Mouse (Mus musculus): ENCODE data around the gene Hist1h4d. TPM values are rescaled to one million over a fixed set of nuclear protein-coding genes. Genes with fewer than 3 reads are reported as not detected.
A peak's percentile ranks its signal among the peaks of the same experiment; 100 is the strongest.

Gene Hist1h4d
- polyA plus RNA-seq, 2 experiments: 9.4 to 95.5 TPM

DNA sequence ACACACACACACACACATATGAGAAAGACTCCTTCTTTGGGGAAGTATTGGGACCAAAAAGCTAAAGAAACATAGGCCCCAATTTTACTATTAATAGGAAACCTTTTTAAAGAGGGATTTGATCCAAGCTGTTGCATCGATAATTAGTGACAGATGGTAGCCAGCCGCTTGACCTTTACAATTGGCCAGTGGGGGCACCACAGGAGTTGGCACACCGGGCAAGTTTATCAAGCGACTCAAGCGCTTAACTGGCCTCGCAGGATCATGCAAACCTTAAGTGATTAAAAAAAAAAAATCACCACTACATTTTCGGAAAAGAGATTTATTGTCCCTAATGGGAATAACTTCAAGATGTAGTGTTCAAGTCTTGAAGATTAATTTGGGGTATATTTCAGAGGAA, 11.2 kb downstream of the Hist1h4d start:
- no peak for TF ChIP-seq POLR2A (IDR thresholded peaks at IDR 0.05; ENCODE audit: borderline replicate concordance, extremely low read depth, insufficient read depth, insufficient read length)
- Histone ChIP-seq H3K9me3 (ENCODE audit: control insufficient read depth, low read length) (no peaks in the 10 kb centered on the region), H3K4me1 (ENCODE audit: control insufficient read depth, insufficient read depth, low read length) (peaks cover 8% of the 10 kb centered on the region; the same call in 1 of the 2 replicates), H3K27me3 (ENCODE audit: control insufficient read depth, insufficient read depth, low read length) (no peaks in the 10 kb centered on the region), H3K9ac (ENCODE audit: low read depth, low read length, severe bottlenecking) (no peak overlapping the region), H3K4me3 (replicated peaks; ENCODE audit: low read length) (no peak overlapping the region), H3K27ac (replicated peaks; ENCODE audit: low read depth, low read length) (peak overlapping the region; percentile 50; the same call in 1 of the 2 replicates), H3K4me2 (replicated peaks; ENCODE audit: low read depth, low read length, severe bottlenecking) (no peak overlapping the region), H3K36me3 (ENCODE audit: control insufficient read depth, insufficient read depth, low read length) (no peaks in the 10 kb centered on the region)
- ATAC-seq (ENCODE audit: low FRiP score, low read depth): no peak
- no peak for DNase-seq (ENCODE audit: low spot score)
- 38% methylated on average over 7 of the region's 7 CpGs for WGBS

DNA sequence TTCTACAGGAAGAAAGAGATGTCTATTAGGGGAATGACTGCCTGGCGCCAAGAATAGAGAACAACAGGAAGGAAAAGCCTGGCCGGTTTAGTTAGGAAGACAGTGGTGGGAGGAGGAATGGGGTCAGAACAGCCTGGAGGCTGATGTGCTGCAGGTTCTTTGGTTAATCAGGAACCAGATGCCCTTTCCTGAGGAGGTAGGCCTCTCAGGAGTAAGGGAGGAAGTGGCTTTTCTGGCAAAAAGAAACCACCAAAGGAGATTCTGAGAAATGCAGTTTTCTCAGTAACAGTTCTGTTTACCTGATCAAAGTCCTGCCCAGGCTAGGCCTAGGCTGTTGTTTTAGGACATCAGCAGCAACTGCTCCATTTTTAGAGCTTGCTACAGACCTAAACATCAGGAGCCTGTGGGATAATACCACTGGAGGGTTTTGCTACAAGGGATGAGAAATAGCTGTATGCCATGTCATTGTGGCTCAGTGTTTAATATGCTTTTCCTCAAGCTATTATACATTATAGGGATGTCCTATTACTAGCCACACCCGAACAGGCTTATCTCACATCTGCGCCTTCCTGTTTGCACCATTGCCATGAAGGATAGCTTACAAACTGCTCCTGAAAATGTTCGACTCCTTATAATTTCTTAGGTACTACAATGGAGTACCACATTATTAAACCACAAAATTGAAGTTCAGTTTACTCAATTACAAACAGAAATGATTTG, 11.8 kb downstream of the Hist1h4d start:
- Histone ChIP-seq H3K9ac (ENCODE audit: low read depth, low read length, severe bottlenecking) (no peak overlapping the region), H3K9me3 (ENCODE audit: control insufficient read depth, low read length) (no peaks in the 10 kb centered on the region), H3K4me2 (replicated peaks; ENCODE audit: low read depth, low read length, severe bottlenecking) (no peak overlapping the region), H3K27ac (replicated peaks; ENCODE audit: low read depth, low read length) (peak overlapping the region; percentile 50), H3K4me1 (ENCODE audit: control insufficient read depth, insufficient read depth, low read length) (peaks cover 8% of the 10 kb centered on the region; the same call in 1 of the 2 replicates), H3K27me3 (ENCODE audit: control insufficient read depth, insufficient read depth, low read length) (no peaks in the 10 kb centered on the region), H3K36me3 (ENCODE audit: control insufficient read depth, insufficient read depth, low read length) (no peaks in the 10 kb centered on the region), H3K4me3 (replicated peaks; ENCODE audit: low read length) (no peak overlapping the region)
- no peak for TF ChIP-seq POLR2A (IDR thresholded peaks at IDR 0.05; ENCODE audit: borderline replicate concordance, extremely low read depth, insufficient read depth, insufficient read length)
- no peak for ATAC-seq (ENCODE audit: low FRiP score, low read depth)
- WGBS: 61% methylated on average over 5 of the region's 5 CpGs
- no peak for DNase-seq (ENCODE audit: low spot score)

DNA sequence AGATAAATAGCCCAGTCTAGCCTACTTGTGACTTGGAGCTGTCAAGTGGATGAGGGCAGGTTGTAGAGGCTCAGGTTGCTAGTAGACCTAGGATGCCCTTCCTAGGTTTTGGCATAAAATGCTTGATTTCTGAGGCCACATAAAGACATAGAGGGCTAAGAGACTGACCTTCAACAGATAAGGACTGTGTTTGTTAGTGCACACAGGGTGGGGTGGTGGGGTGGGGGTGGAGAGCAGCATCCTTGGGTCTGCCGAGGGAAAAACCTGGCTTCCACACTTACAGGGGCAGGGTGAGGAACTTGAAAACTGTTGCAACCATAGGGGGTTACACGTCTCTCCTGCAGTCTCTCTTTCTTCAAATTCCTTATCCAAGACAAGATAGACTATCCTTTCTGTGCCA, 13.8 kb downstream of the Hist1h4d start:
- Histone ChIP-seq H3K27me3 (ENCODE audit: control insufficient read depth, insufficient read depth, low read length) (no peaks in the 10 kb centered on the region), H3K4me2 (replicated peaks; ENCODE audit: low read depth, low read length, severe bottlenecking) (no peak overlapping the region), H3K9me3 (ENCODE audit: control insufficient read depth, low read length) (no peaks in the 10 kb centered on the region), H3K9ac (ENCODE audit: low read depth, low read length, severe bottlenecking) (no peak overlapping the region), H3K27ac (replicated peaks; ENCODE audit: low read depth, low read length) (no peak overlapping the region), H3K4me1 (ENCODE audit: control insufficient read depth, insufficient read depth, low read length) (peaks cover 8% of the 10 kb centered on the region; the same call in 1 of the 2 replicates), H3K36me3 (ENCODE audit: control insufficient read depth, insufficient read depth, low read length) (no peaks in the 10 kb centered on the region), H3K4me3 (replicated peaks; ENCODE audit: low read length) (no peak overlapping the region)
- TF ChIP-seq POLR2A (IDR thresholded peaks at IDR 0.05; ENCODE audit: borderline replicate concordance, extremely low read depth, insufficient read depth, insufficient read length): no peak
- no peak for ATAC-seq (ENCODE audit: low FRiP score, low read depth)
- DNase-seq (ENCODE audit: low spot score): no peak
- 78% methylated on average over 2 of the region's 2 CpGs for WGBS

DNA sequence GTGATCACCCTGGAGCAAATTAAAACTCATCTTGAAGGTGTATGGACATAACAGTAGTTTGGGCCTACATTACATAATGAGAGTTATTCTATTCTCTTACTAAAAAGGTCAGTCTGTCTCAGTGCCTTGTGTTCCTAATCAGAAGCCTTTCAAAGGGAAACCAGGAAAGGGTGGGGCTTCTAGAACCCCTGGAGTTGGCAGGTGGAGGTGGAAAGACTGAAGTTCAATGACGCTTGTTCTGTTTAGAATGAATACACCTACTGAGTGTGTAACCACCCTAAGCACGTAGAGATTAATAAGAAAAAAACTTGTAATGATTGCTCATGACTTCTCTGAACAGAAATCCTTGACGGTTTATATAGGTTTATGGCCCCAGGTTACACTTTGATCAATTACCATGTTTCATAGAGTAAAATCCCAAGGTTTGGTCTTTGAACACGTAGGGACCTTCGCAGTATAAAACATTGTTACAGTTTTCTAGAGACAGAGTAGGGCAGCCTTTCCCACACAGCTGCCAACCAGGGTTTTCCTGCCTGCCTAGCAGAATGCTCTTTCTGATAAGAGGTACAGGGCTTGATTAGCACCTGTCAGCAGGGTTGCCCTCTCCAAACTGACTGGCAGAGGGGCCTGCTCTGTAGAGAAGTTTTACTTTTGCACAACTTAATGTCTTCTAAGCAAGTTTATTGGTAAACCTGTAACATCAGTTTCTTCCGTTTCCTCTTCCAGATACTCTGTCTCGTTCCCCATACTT, 14.4 kb downstream of the Hist1h4d start:
- Histone ChIP-seq H3K36me3 (ENCODE audit: control insufficient read depth, insufficient read depth, low read length) (no peaks in the 10 kb centered on the region), H3K4me2 (replicated peaks; ENCODE audit: low read depth, low read length, severe bottlenecking) (no peak overlapping the region), H3K4me3 (replicated peaks; ENCODE audit: low read length) (no peak overlapping the region), H3K27me3 (ENCODE audit: control insufficient read depth, insufficient read depth, low read length) (no peaks in the 10 kb centered on the region), H3K9me3 (ENCODE audit: control insufficient read depth, low read length) (no peaks in the 10 kb centered on the region), H3K4me1 (ENCODE audit: control insufficient read depth, insufficient read depth, low read length) (peaks cover 8% of the 10 kb centered on the region; the same call in 1 of the 2 replicates), H3K9ac (ENCODE audit: low read depth, low read length, severe bottlenecking) (no peak overlapping the region), H3K27ac (replicated peaks; ENCODE audit: low read depth, low read length) (no peak overlapping the region)
- DNase-seq (ENCODE audit: low spot score): no peak
- ATAC-seq (ENCODE audit: low FRiP score, low read depth): no peak
- WGBS: 72% methylated on average over 7 of the region's 7 CpGs
- TF ChIP-seq POLR2A (IDR thresholded peaks at IDR 0.05; ENCODE audit: borderline replicate concordance, extremely low read depth, insufficient read depth, insufficient read length): no peak

DNA sequence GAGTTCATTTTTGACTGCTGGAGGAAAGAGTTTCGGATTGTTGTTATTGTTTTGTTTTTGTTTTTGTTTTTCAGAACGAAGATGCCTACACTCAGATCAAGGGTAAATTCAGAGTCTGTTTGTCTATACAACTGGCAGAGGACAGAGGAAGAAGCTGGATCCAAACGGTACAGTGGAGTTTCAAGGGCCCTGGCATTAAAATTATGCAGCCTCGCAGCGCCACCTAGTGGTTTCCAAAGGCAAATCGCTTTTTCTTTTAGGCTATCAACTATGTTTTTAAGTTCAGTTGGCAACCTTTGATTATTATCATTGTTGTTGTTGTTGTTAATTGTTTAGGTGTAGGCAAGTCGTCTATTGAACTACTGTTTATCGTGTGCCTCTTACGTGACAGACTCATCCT, 16.6 kb downstream of the Hist1h4d start:
- H3K36me3 ChIP-seq (ENCODE audit: control insufficient read depth, insufficient read depth, low read length): no peaks in the 10 kb centered on the region
- H3K4me2 ChIP-seq (replicated peaks; ENCODE audit: low read depth, low read length, severe bottlenecking): no peak overlapping the region
- no peaks in the 10 kb centered on the region for H3K27me3 ChIP-seq (ENCODE audit: control insufficient read depth, insufficient read depth, low read length)
- no peaks in the 10 kb centered on the region for H3K9me3 ChIP-seq (ENCODE audit: control insufficient read depth, low read length)
- no peak overlapping the region for H3K9ac ChIP-seq (ENCODE audit: low read depth, low read length, severe bottlenecking)
- H3K4me1 ChIP-seq (ENCODE audit: control insufficient read depth, insufficient read depth, low read length): peaks cover 4% of the 10 kb centered on the region; the same call in 1 of the 2 replicates
- H3K27ac ChIP-seq (replicated peaks; ENCODE audit: low read depth, low read length): no peak overlapping the region
- 7% methylated on average over 9 of the region's 9 CpGs for WGBS
- DNase-seq (ENCODE audit: low spot score) (peak; percentile 85), ATAC-seq (ENCODE audit: low FRiP score, low read depth) (peak; percentile 60; the same call in 1 of the 2 replicates)
- no peak overlapping the region for H3K4me3 ChIP-seq (replicated peaks; ENCODE audit: low read length)
- TF ChIP-seq POLR2A (IDR thresholded peaks at IDR 0.05; ENCODE audit: borderline replicate concordance, extremely low read depth, insufficient read depth, insufficient read length): no peak
